Mouse (Mus musculus): Measurements from ENCODE around the gene Tle4. TPM values are rescaled to one million over a fixed set of nuclear protein-coding genes. Genes with fewer than 3 reads are reported as not detected.

The Tle4 gene
- total and polyA plus RNA-seq, 3 experiments, result 18.9 to 27.7 (median 23.4) TPM

GRCm38 (mm10) chr19:14506875-14507670 is 90.8 kb downstream of the Tle4 start:
- in situ Hi-C loops (cut with MboI; ENCODE audit: low pct_ligation_motif_present, low pct_unique_long_range_greater_than_20kb, low sequenced_read_pairs) (no loop called here), dilution Hi-C loops (cut with MboI; ENCODE audit: extremely low pct_ligation_motif_present, extremely low pct_unique_long_range_greater_than_20kb, low sequenced_read_pairs) (no loop called here)
- TF ChIP-seq ZMIZ1 (IDR thresholded peaks at IDR 0.05; ENCODE audit: low read depth, low read length) (no peak), JUND (conservative IDR thresholded peaks at IDR 0.05; ENCODE audit: low read depth, low read length) (no peak), MEF2A (IDR thresholded peaks at IDR 0.05; ENCODE audit: borderline replicate concordance, low read depth, low read length) (no peak), ETS1 (conservative IDR thresholded peaks at IDR 0.05; ENCODE audit: low read depth, low read length) (no peak), MAZ (IDR thresholded peaks at IDR 0.05; ENCODE audit: low read depth, low read length) (no peak), RCOR1 (conservative IDR thresholded peaks at IDR 0.05; ENCODE audit: low read depth, low read length) (no peak), POLR2AphosphoS2 (IDR thresholded peaks at IDR 0.05; ENCODE audit: low read depth, low read length) (no peak)
- no peak overlapping the region for H3K4me3 ChIP-seq (replicated peaks in 1 of 3; ENCODE audit: low read depth in 2 of 3, low read length in 2 of 3, poor library complexity in 1 of 3)
- peaks cover 9 to 72% of the 10 kb centered on the region in 2 experiments for H3K4me1 ChIP-seq (ENCODE audit: control insufficient read depth in 1 of 2, insufficient read depth in 2 of 2)
- peaks cover 21 to 29% of the 10 kb centered on the region in 2 experiments for H3K36me3 ChIP-seq (replicated peaks in 1 of 2; ENCODE audit: control insufficient read depth in 1 of 2, insufficient read depth in 1 of 2, low read length in 1 of 2)
- no peak overlapping the region for H3K27ac ChIP-seq (ENCODE audit: insufficient read depth, low read depth)
- H3K27me3 ChIP-seq (replicated peaks), result no peaks in the 10 kb centered on the region
- no peak for DNase-seq (ENCODE audit: extremely low read depth)
- no peak overlapping the region for H3K4me2 ChIP-seq (ENCODE audit: insufficient read depth, low read depth, poor library complexity, severe bottlenecking)
- H3K9me3 ChIP-seq (replicated peaks; ENCODE audit: low read length), result peaks cover 2% of the 10 kb centered on the region
- no peak overlapping the region for H3K9ac ChIP-seq (ENCODE audit: insufficient read depth, low read depth)
- H3K79me2 ChIP-seq (replicated peaks; ENCODE audit: control insufficient read depth, extremely low read depth, insufficient read depth, poor library complexity, severe bottlenecking), result peaks cover 15% of the 10 kb centered on the region; the same call in 1 of the 2 replicates

- in situ Hi-C loops (cut with MboI; ENCODE audit: low pct_ligation_motif_present, low pct_unique_long_range_greater_than_20kb, low sequenced_read_pairs), result no loop called here
- no peak overlapping the region; the same call in 1 of the 2 replicates for H3K9ac ChIP-seq (ENCODE audit: insufficient read depth, low read depth)
- peaks cover 2% of the 10 kb centered on the region for H3K9me3 ChIP-seq (replicated peaks; ENCODE audit: low read length)
- no peak overlapping the region for H3K4me3 ChIP-seq (replicated peaks in 1 of 3; ENCODE audit: low read depth in 2 of 3, low read length in 2 of 3, poor library complexity in 1 of 3)
- H3K79me2 ChIP-seq (replicated peaks; ENCODE audit: control insufficient read depth, extremely low read depth, insufficient read depth, poor library complexity, severe bottlenecking), result peaks cover 19% of the 10 kb centered on the region; the same call in 1 of the 2 replicates
- dilution Hi-C loops (cut with MboI; ENCODE audit: extremely low pct_ligation_motif_present, extremely low pct_unique_long_range_greater_than_20kb, low sequenced_read_pairs), result no loop called here
- peaks cover 9 to 72% of the 10 kb centered on the region in 2 experiments for H3K4me1 ChIP-seq (ENCODE audit: control insufficient read depth in 1 of 2, insufficient read depth in 2 of 2)
- TF ChIP-seq KAT2A (IDR thresholded peaks at IDR 0.05; ENCODE audit: insufficient replicate concordance, low read length) (no peak), GABPA (IDR thresholded peaks at IDR 0.05; ENCODE audit: insufficient replicate concordance, low read depth, low read length) (no peak), POLR2A (IDR thresholded peaks at IDR 0.05; ENCODE audit: low read depth, low read length) (no peak), JUND (conservative IDR thresholded peaks at IDR 0.05; ENCODE audit: low read depth, low read length) (no peak), SMC3 (IDR thresholded peaks at IDR 0.05; ENCODE audit: low read depth, low read length) (no peak), JUN (IDR thresholded peaks at IDR 0.05; ENCODE audit: insufficient read depth, low read depth, low read length) (no peak), MAFK (IDR thresholded peaks at IDR 0.05; ENCODE audit: insufficient replicate concordance, low read length) (no peak), POLR2AphosphoS2 (IDR thresholded peaks at IDR 0.05; ENCODE audit: low read depth, low read length) (no peak)
- H3K27me3 ChIP-seq (replicated peaks), result no peaks in the 10 kb centered on the region
- no peak overlapping the region for H3K4me2 ChIP-seq (ENCODE audit: insufficient read depth, low read depth, poor library complexity, severe bottlenecking)
- DNase-seq (ENCODE audit: extremely low read depth), result no peak
- H3K27ac ChIP-seq (ENCODE audit: insufficient read depth, low read depth), result no peak overlapping the region
- peaks cover 16 to 27% of the 10 kb centered on the region in 2 experiments for H3K36me3 ChIP-seq (replicated peaks in 1 of 2; ENCODE audit: control insufficient read depth in 1 of 2, insufficient read depth in 1 of 2, low read length in 1 of 2)
Observed at GRCm38 (mm10) chr19:14505885-14506548, 91.8 kb downstream of the Tle4 start.
